Comparison of ENCODE assay signal across 34 mouse cellular contexts in genomic region chr19:23874502-23874901, GRCm38 (mm10).
"Had no signal": no experiment of that assay in that cellular context is flagged by ENCODE, and none has a peak within 500 bp of the region (broad histone marks: within the 10 kb centered on the region; RNA-seq: fewer than 3 reads in every experiment).

No protein-coding gene starts in this region.

- H3K27ac ChIP-seq: heart, embryonic 13.5 days; heart, embryonic 15.5 days; hindbrain, embryonic 10.5 days; hindbrain, embryonic 12.5 days; hindbrain, embryonic 13.5 days; hindbrain, embryonic 14.5 days; hindbrain, embryonic 15.5 days; hindbrain, postnatal 0 days; intestine, embryonic 15.5 days; kidney, embryonic 15.5 days; kidney, postnatal 0 days; layer of hippocampus, adult 2 months had no signal

- H3K36me3 ChIP-seq: heart, embryonic 12.5 days; heart, embryonic 13.5 days; heart, embryonic 15.5 days; hindbrain, embryonic 10.5 days; hindbrain, embryonic 12.5 days; hindbrain, embryonic 13.5 days; hindbrain, embryonic 15.5 days; intestine, embryonic 15.5 days; kidney, embryonic 15.5 days had no signal

- H3K9me3 ChIP-seq: heart, embryonic 12.5 days; heart, embryonic 13.5 days; heart, embryonic 15.5 days; hindbrain, embryonic 10.5 days; hindbrain, embryonic 12.5 days; hindbrain, embryonic 13.5 days; hindbrain, embryonic 15.5 days; intestine, embryonic 15.5 days; kidney, embryonic 15.5 days had no signal

- H3K4me3 ChIP-seq: heart, embryonic 12.5 days; heart, embryonic 13.5 days; heart, embryonic 15.5 days; hindbrain, embryonic 10.5 days; hindbrain, embryonic 12.5 days; hindbrain, embryonic 13.5 days; hindbrain, embryonic 15.5 days; intestine, embryonic 15.5 days; kidney, embryonic 15.5 days; layer of hippocampus, adult 2 months had no signal

- H3K4me2 ChIP-seq: heart, embryonic 11.5 days; heart, embryonic 12.5 days; heart, embryonic 13.5 days; heart, embryonic 15.5 days; hindbrain, embryonic 12.5 days; hindbrain, embryonic 13.5 days; hindbrain, embryonic 14.5 days; hindbrain, embryonic 15.5 days; intestine, embryonic 15.5 days; kidney, embryonic 15.5 days had no signal

- DNase-seq: heart, postnatal 10 days; heart, postnatal 14 days; heart, postnatal 36 days; heart, postnatal 4 days; kidney, adult 11 months; kidney, adult 18-20 months; kidney, adult 2 months; kidney, adult 8-10 months; kidney, adult 9 months; kidney, postnatal 10 days; kidney, postnatal 14 days; kidney, postnatal 25 days; kidney, postnatal 36 days; kidney, postnatal 4 days; layer of hippocampus, adult 9-11 months; layer of hippocampus, postnatal 36 days had no signal

- H3K27me3 ChIP-seq: heart, embryonic 12.5 days; heart, embryonic 13.5 days; heart, embryonic 15.5 days; hindbrain, embryonic 12.5 days; hindbrain, embryonic 13.5 days; hindbrain, embryonic 15.5 days; intestine, embryonic 15.5 days; kidney, embryonic 15.5 days had no signal

- H3K4me1 ChIP-seq: heart, embryonic 13.5 days; hindbrain, embryonic 10.5 days; hindbrain, embryonic 12.5 days; hindbrain, embryonic 13.5 days; intestine, embryonic 15.5 days; kidney, embryonic 15.5 days had no signal

- H3K9ac ChIP-seq: heart, embryonic 12.5 days; heart, embryonic 13.5 days; heart, embryonic 15.5 days; hindbrain, embryonic 12.5 days; hindbrain, embryonic 13.5 days; hindbrain, embryonic 14.5 days; hindbrain, embryonic 15.5 days; intestine, embryonic 15.5 days; kidney, embryonic 15.5 days had no signal

- ATAC-seq: hindbrain, embryonic 16.5 days; hindbrain, postnatal 0 days; inflammation-experienced regulatory T-cells, adult 6 months; intestine, embryonic 15.5 days; intestine, embryonic 16.5 days; intestine, postnatal 0 days had no signal
